Mouse (Mus musculus): ENCODE results near the gene Tfe3.
"Not testable (repeated sequence)": the region's sequence is repeated elsewhere in the genome, so short reads cannot be mapped to it uniquely, and the experiment has no call there.

Gene Tfe3

DNA sequence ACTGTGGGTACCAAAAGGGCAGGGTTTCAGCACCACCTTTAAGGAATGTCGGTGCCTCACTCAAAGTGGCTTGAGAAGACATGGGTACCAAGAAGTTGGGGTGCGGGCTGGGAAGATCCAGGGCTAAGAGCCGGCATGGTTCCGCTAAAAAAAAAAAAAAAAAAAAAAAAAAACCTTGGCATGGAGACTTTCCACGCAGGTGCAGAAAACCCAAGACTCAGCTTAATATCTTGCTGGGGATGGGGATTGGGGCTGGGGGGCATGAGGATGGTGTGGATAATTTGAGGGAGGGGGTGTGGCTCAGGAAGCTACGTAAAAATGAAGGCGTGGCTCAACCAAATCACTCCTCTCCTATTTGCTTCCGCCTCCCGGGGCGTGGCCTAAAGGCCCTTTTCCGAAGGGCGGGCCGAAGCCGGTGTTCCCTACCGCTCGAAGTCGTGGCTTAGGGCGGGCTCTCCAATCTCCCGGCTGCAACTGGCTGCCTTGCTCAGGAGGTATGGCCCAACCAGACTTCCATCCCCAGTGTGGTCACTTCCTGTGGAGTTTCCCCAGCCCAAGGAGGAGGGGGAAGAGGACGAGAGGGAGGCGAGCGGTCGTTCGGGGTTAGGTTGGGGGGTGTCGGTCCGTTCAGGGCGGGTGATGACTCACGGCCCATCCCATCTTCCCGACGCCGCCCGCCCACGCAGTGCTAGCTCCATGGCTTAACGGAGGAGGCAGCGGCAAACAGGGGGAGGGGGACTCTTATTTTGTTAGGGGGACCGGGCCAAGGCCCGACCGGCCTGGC is at the start of gene Tfe3:
Tfe3 (plus strand) TSS at position 424 of the 784 bp plus-strand sequence.
- DNase-seq (ENCODE audit: low spot score): peak; percentile 85

DNA sequence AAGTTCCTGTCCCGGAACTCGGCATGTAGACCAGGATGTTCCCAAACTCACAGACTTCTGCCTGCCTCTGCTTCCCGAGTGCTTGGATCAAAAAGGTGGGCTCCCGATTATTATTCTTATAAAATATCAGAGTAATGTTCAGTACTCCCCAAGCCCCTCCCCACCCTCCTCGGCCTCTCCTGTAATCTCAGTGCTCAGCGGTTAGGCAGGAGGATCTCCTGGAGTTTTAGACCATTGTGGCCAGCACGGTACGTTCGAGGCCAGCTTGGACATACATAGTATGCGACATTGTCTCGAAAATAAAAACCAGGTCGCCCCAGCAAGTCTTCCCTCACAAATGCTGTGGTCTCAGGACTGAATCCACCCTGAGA is 48.6 kb upstream of the Tfe3 start:
- not testable (repeated sequence) for DNase-seq (ENCODE audit: low spot score)

DNA sequence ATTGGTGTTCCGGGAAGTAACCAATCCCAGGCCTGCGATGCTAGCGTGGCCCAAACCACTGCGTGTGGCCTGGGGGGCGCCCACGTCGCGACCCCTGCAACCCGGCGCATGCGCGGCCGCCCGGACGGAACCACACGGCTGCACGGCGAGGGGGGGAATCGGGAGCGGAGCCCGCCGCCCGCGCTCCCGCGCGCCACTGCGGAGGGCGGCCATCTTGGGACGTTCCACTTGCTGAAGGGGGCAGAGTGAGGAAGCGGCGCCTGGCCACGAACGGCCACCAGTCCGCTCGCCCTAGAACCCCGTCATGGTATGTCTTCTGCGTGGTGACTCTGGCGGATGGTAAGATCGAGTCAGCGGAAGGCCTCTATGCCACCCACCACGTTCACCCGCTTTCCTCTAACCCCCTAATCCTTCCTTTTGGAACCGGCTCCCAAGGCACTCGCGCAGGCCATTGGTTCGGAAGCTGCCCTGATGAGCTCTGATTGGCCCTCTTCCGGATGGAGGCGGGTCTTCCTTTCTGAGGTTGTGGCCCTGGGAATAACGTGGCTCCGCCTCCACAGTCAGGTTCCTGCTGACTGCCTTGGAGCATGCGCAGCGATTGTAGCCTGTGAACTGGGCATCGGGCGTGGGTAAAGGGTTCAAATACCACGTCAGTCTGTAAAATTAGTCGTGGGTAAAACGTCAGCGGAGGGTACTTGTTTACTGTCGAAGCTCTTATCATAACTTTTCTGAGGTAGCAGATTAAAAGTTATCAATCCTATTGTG is 48.0 kb upstream of the Tfe3 start, which contains the start of gene Wdr45:
Wdr45 (plus strand) TSS at position 199 of the 765 bp plus-strand sequence.
- DNase-seq (ENCODE audit: low spot score): peak; percentile 92

DNA sequence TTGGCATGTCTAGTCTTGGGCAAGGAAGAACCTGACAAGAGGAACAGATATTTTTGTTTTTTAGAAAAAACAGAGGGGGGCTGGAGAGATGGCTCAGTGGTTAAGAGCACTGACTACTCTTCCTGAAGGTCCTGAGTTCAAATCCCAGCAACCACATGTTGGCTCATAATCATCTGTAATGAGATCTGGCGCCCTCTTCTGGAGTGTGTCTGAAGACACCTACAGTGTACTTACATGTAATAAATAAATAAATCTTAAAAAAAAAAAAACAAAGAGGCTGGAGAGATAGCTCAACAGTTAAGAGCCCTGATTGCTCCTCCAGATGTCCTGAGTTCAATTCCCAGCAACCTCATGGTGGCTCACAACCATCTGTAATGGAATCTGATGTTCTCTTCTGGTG is 46.3 kb upstream of the Tfe3 start:
- DNase-seq (ENCODE audit: low spot score): not testable (repeated sequence)

DNA sequence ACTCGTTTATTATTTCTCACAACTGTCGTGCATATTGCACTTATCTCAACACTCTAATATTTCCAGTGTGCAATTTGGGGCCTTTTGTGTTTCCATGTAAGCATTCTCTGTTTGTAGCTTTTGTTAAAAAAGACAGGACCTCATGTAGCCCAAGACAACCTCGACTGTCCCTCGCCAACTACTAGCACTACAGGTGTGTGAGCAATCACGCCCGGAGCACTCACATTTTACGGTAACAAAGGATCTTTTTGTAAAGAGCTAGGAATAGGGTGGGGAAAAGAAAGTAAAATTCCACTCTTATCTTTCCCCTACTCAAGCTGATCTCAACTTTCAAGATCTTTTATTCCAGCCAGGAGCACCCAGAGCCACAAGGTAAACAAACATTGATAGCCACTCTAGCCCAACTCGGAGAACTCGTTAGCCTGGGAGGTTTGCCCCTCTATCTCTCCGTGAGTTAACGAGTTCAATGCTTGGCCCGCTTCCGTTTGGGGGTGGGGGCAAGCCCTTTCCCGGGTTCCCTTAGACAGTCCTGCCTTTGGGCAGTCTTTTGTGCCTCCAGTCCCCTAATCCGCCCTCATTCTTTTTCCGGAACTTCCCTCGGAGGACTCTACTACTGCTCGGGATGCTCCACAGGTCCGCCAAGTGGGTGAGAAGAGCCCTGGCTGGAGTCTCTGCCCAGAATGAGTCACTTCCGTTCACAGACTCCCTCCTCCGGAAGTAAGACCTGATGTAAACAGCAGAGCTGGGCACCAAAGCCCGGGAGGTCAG is 40.7 kb upstream of the Tfe3 start, which contains the start of gene Gm45208:
Gm45208 (plus strand) TSS at position 732 of the 768 bp plus-strand sequence.
- DNase-seq (ENCODE audit: low spot score): peak; percentile 46

DNA sequence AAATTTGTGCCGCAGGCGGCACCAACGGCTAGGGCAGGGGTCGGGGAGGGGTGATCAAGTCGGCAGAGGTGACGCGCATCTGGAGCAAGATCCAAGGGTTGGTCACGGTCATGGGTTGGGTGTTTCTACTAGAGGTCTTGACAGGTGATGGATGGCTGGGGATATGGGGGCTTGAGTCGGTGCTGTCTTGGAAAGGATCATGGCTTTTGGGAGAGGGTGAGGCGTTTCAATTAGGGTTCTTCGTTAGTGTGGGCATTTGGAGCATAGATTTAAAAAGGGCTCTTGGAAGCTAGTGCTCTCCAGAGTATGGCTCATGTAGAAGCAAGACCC is 40.1 kb upstream of the Tfe3 start:
- DNase-seq (ENCODE audit: low spot score): no peak

DNA sequence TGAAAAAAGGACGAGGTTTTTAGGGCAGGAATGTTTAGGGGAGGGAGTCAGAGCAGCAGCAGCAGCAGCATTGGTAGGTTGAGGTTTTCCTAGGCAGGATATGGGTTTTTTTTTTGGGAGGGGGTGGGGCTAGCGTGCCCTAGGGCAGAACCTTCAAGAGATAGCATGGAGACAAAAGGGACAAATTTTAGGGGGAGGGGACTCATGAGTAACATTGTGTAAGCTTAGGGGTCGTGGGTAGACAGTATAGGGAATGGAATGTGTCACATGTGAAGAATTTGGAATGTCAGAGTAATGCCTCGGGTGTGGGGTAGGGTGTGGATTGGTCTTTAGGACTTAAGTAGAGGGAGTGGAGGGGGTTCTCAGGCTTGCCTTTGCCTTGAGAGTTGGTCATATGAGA is 39.7 kb upstream of the Tfe3 start:
- DNase-seq (ENCODE audit: low spot score): no peak

DNA sequence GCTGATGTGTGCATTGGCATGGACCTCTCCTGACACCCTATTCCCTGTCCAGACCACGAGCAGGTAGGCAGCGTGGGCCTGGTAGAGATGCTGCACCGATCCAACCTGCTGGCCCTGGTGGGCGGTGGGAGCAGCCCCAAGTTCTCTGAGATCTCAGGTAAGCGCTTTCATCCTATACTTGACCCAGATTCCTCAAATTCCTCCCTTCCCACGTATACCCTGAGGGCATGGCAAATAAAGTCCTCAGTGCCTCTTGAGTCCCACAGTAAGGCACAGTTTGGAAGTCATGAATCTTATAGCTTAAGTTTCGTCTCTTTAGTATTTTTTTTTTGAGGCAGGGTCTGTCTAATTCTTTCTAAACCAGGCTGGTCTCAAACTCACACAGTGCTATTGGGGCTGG is 38.2 kb upstream of the Tfe3 start:
- no peak for DNase-seq (ENCODE audit: low spot score)

DNA sequence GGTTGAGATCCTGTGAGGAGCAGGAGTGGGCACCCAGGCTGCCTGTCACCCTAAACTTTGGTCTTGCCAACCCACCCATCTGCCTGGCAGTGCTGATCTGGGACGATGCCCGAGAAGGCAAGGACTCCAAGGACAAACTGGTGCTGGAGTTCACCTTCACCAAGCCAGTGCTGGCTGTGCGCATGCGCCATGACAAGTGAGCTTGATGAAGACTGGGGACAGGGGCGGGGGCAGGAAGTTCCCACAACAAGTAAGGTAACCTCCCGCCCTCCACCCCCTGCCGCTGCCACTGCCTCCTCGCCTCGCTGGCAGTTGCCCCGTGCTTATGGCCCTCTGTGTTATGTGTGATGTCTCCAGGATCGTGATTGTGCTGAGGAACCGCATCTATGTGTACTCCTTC is 36.5 kb upstream of the Tfe3 start:
- no peak for DNase-seq (ENCODE audit: low spot score)

DNA sequence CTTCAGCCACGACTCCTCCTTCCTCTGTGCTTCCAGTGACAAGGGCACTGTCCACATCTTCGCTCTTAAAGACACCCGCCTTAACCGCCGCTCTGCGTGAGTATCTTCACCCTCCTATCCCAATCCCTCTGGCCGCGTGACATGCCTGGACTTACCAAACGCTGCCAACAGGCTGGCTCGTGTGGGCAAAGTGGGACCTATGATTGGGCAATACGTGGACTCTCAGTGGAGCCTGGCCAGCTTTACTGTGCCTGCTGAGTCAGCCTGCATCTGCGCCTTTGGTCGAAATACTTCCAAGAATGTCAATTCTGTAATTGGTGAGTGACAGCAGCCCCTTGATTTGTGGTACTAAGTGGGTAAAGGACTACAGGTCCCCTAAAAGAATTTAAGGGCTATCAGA is 35.2 kb upstream of the Tfe3 start:
- no peak for DNase-seq (ENCODE audit: low spot score)

DNA sequence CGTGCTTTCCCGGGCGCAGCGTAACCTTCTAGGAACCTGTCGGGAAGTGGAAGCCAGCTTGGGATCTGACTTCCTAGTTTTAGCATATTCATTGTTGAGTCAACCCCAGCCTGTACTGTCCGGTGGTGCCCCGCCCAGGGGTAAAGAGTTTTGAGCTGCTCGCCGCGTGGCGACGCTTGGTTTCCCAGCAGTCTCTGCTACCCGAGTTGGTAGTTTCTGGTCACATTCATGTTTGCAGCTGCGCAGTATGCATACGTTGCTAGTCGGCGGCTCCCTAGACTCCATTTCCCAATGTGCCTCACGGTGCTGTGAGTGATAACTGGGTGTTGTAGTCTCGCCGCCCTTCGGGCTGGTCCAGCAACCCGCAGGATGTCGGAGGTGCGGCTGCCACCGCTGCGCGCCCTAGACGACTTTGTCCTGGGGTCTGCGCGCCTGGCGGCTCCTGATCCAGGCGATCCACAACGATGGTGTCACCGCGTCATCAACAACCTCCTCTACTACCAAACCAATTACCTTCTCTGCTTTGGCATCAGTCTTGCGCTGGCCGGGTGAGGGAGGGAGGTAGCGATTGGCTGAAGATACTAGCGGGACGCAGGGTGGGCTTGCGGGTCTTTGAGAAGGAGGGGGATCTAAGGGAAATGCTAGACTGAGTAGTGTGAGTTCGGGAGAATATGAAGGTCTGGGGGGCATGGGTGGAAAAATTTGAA is 34.0 kb upstream of the Tfe3 start, which contains the start of gene Praf2:
Praf2 (plus strand) TSS at position 225 of the 707 bp plus-strand sequence.
- peak; percentile 79 for DNase-seq (ENCODE audit: low spot score)

DNA sequence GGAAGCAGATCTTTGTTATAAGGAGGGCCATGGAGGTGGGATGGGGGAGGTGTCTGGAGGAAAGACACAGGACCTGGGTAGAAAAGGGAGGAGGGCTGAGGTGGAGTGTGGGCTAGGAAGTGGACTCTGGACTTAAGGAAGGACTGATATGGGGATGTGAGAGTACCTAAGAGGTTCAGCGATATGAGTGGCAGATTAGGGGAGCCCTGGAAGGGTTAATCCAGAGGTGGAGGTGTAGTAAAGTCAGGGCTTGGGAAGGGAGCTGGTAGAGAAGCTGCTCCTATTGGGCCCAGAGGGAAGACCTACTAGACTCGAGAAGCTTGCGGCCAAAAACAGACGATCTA is 33.5 kb upstream of the Tfe3 start:
- no peak for DNase-seq (ENCODE audit: low spot score)

DNA sequence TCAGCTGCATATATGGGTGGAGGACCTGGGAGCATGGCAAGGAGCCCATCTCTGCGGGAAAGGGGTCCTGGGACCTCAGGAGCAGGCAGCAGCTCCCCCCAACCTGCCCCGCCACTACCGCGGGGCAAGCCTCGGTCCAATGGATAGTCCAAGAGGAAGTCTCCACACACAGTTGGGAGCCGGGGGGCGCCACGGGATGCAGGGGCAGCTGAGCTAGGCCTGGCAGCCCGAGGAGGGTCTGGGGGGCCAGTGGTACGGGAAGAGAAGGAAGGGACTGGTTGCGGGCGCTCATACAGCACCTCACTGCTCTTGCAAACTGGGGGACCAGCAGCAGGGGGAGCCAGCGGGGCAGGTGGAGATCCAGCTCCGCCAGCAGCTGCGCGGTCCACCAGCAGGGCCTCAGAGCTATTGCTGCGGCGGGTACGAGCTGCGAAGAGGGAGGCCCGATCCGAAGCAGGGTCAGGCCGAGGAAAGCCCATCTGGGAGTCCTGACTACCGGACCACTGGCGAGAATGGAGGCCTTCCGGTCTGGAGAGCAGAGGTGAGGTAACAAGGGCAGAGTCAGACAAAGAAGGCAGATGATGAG is 28.7 kb upstream of the Tfe3 start:
- peak; percentile 39 for DNase-seq (ENCODE audit: low spot score)

DNA sequence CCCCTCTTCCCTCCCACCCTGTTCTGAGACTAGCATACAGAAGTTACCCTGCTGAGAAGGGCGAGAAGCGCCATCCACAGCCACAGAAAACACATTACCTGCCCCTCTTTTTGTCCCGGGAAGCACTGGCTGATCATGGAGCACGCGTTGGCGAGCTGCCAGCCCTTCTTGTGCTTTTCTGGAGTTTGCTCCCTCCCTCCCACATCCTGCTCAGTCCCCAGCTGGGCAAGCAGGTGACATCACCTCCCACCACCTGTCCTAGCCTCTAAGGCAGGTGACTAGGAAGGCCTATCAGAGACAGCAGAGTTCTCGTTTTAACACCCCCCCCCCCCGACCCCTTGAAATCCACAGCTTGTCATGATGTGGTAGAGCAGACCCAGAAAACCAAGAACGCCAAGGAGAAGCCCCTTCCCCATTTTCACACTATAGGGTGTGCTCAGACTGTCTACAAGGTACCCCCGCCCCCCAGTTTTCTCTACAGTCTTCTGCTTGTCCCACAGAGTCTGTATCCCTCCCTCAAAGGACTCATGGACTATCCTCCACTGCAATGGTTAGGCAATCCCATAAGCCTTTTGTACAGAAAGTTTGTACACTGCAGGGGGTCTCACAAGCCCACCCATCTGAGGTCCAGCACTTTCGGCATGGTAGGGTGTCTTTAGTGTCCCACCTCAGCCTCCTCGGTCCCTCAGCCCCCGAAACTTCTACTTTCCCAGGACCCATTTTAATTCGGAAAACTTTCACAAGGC is 22.9 kb upstream of the Tfe3 start:
- DNase-seq (ENCODE audit: low spot score): no peak

DNA sequence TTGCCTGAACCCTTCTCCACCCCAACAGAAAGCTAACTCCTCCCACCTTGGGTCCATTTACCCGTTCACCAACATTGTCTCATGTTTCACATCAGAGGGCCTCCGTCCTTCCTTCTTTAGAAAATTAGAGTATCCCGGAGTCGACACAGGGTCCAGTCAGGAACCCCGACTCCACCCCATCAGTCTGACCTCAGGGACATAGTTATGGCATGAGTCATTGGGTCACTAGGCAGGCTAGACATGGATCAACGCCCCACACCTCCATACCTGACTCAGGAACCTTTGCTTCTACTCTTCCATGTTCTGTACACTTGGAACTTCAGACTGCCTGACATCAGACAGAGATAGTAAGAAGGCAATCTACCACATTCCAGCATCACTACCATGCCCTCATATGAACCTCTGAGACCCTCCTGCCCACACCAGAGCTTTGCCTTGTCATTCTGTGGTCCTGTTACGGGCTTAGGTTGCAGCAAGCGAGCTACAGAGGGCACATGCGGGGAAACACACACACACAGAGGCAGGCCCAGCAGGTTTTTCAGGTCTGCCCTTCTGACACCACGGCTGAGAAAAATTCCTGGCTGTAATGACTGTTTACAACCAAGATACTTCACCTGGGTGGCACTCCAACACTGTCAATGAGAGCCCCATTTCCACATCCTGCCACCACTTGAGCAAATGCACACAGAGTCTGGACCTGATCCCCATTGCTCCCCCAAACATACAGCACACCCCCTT is 22.1 kb upstream of the Tfe3 start:
- no peak for DNase-seq (ENCODE audit: low spot score)

DNA sequence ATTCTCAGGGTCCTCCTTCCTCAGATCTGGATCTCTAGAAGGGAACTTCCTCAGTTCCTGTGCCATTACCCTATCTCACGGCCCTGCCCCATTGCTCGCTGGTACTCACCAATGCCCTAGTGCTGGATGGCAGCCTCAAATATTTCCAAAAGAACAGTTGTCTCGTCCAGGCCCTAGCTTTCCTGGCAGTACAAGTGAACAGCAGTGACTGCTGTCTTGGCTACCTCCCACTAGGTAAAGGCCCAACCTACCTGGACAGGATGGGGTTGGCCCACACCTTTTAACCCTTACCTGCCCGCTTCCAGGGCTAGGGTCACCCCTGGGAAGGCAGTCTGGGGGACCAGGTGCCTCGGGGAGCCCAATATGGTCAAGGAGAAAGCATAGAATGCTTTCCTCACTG is 21.3 kb upstream of the Tfe3 start:
- DNase-seq (ENCODE audit: low spot score): no peak

DNA sequence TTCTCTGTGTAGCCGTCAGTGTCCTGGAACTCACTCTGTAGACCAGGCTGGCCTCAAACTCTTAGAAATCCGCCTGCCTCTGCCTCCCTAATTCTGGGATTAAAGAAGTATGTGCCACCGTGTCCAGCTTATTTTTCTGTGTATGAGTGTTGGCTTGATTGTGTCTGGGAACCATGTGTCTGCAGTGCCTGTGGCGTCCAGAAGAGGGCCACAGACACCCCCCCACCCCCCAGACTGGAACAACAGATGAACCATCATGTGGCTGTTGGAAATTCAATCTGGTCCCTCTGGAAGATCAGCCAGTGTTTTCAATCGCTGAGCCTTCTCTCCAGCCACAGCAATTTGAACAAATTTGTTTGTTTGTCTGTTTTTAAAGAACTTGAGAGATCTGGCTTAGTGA is 18.9 kb upstream of the Tfe3 start:
- no peak for DNase-seq (ENCODE audit: low spot score)

DNA sequence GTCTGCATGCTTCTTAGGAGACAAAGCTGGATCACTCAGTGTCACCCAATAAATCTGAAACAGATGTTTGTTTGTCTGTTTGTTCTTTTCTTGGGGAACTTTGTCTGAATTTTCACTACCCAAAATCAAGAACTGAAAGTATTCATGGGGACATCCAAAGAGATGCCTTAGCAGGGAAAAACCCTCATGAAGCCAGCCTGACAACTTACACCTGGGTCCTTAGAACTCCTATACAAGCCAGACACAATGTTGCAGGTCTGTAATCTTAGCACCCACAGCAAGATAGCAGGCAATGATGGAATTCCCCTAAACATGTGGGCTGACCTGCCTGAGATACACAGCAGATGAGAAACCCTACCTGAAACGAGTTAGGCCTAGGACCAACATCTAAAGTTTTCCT is 17.4 kb upstream of the Tfe3 start:
- no peak for DNase-seq (ENCODE audit: low spot score)

DNA sequence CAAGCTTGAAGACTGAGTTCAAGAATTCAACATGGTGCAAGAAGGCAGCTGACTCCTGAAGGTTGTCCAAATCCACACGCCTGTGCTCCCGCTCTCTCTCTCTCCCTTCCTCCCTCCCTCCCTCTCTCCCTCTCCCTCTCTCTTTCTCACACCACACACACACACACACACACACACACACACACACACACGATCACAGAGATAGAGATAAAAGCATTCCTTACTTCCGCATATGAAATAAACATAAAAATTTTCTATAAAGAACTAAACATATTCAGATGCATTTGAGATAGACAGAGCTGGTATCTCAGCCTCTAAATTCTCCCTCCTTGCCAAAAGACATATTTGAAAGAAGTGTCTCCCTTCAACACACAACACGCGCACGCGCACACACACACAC is 16.9 kb upstream of the Tfe3 start:
- no peak for DNase-seq (ENCODE audit: low spot score)

DNA sequence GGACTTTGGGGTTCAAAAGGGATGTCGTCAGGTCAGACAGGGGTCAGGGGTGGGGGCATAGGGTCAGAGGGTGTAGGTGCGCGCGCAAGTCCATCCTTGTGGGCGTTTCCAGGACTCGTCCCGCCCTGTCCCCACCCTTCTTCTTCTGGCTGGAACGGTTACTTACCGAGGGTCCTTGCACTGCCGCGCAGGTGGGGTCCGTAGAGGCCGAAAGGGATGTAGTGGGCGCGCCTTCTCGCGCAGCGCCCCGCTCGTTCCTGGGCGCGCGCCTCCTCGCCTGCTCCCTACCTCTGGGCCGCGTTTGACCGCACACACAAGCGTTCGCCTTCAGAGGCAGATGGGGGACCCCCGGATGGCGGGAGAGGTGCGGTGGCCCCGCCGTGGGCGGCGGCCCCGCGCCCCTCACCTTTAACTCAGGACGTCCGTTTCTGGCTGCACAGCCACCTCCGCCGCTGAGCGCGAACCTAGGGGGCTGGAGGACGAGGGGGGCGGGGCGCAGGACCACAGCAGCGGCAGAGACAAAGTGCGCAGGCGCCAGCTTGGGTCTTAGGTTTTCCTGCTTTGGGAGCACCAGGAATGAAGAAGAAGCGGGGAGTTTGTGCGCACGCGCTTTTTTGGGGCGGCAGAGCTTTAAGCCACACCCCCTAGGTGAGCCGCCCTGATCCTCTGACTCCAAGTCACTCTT is 11.8 kb upstream of the Tfe3 start, which contains the start of gene Ccdc120:
Ccdc120 (minus strand) TSS at position 474 of the 685 bp plus-strand sequence.
- no peak for DNase-seq (ENCODE audit: low spot score)
